Mouse (Mus musculus) testis, adult 2 months (tissue): ENCODE data around the gene Zfp825.
"Not testable (repeated sequence)": the region's sequence is repeated elsewhere in the genome, so short reads cannot be mapped to it uniquely, and the experiment has no call there.

ENCODE experiments used
- CTCF ChIP-seq: fragments of 200-500 bp; IDR thresholded peaks from 2 replicates; pipeline ENCODE4 v1.5.1; 2012; ENCODE audit warnings: low read depth, mild to moderate bottlenecking, inconsistent platforms, low read length, moderate library complexity; ENCODE audit not compliant: control insufficient read depth, insufficient read depth, insufficient replicate concordance
- POLR2A ChIP-seq: fragments of 200-500 bp; IDR thresholded peaks from 2 replicates; pipeline ENCODE4 v1.6.1; 2012; ENCODE audit warnings: low read depth, mild to moderate bottlenecking, inconsistent platforms, low read length, moderate library complexity; ENCODE audit not compliant: control insufficient read depth

- TF ChIP-seq CTCF, POLR2A: not testable (repeated sequence)
Observed at GRCm38 (mm10) chr13:74507981-74508380, 14.2 kb upstream of the Zfp825 start.
